Mouse (Mus musculus) liver, embryonic 14.5 days (tissue): ENCODE measurements around the gene Bnip3. TPM values are rescaled to one million over a fixed set of nuclear protein-coding genes. Genes with fewer than 3 reads are reported as not detected.

Source experiments
- ATAC-seq: fragments of 200-750 bp; cut with Nextera tagmentation; 2 replicates; pipeline ENCODE4 v1.8.0; 2017; ENCODE audit warnings: moderate number of reproducible peaks, mild to moderate bottlenecking, moderate library complexity; ENCODE audit not compliant: insufficient read depth
- DNase-seq, 3 experiments: peaks; one replicate each; pipeline ENCODE4 v3.0.0-alpha.2; 2012 to 2013; ENCODE audit warnings: low read depth in 3 of 3, low spot score in 3 of 3
- H3K27ac ChIP-seq: fragments of 300-500 bp; sonication (generic); 2 replicates; pipeline ENCODE4 v1.5.1; 2014; ENCODE audit warnings: moderate library complexity, mild to moderate bottlenecking, control low read depth, inconsistent platforms
- H3K27me3 ChIP-seq: fragments of 300-500 bp; sonication (generic); 2 replicates; pipeline ENCODE4 v1.6.1; 2014; ENCODE audit warnings: mild to moderate bottlenecking, low read length, moderate library complexity; ENCODE audit not compliant: control insufficient read depth, insufficient read depth
- H3K36me3 ChIP-seq: fragments of 300-500 bp; sonication (generic); replicated peaks from 2 replicates; pipeline ENCODE4 v1.6.1; 2014; ENCODE audit warnings: low read depth; ENCODE audit not compliant: control insufficient read depth, insufficient read depth
- H3K4me1 ChIP-seq, 2 experiments: fragments of 200-500 bp in 1 of 2; fragments of 300-500 bp in 1 of 2; sonication (generic) in 1 of 2; replicated peaks; 2 replicates each; pipeline ENCODE4 v1.6.1; 2012 to 2014; ENCODE audit warnings: antibody characterized with exemption in 1 of 2, inconsistent platforms in 1 of 2, low read length in 1 of 2; ENCODE audit not compliant: control insufficient read depth in 2 of 2, insufficient read depth in 2 of 2
- H3K4me2 ChIP-seq: fragments of 300-500 bp; sonication (generic); 2 replicates; pipeline ENCODE4 v1.6.1; 2014; ENCODE audit warnings: low read depth, mild to moderate bottlenecking, control low read depth, moderate library complexity
- H3K4me3 ChIP-seq, 2 experiments: fragments of 200-500 bp in 1 of 2; fragments of 300-500 bp in 1 of 2; sonication (generic) in 1 of 2; 2 replicates each; pipeline ENCODE4 v1.5.1; 2012 to 2014; ENCODE audit warnings: low read depth in 2 of 2, low read length in 2 of 2, mild to moderate bottlenecking in 2 of 2, control low read depth in 1 of 2, inconsistent platforms in 1 of 2, moderate library complexity in 1 of 2; ENCODE audit not compliant: insufficient read depth in 1 of 2
- H3K9ac ChIP-seq: fragments of 300-500 bp; sonication (generic); replicated peaks from 2 replicates; pipeline ENCODE4 v1.6.1; 2014; ENCODE audit warnings: mild to moderate bottlenecking, control low read depth, moderate library complexity
- H3K9me3 ChIP-seq: fragments of 300-500 bp; sonication (generic); 2 replicates; pipeline ENCODE4 v1.6.1; 2016; ENCODE audit warnings: low read length, mixed read lengths; ENCODE audit not compliant: control insufficient read depth
- CTCF ChIP-seq: IDR thresholded peaks from 2 replicates; pipeline ENCODE4 v1.5.1; 2016; ENCODE audit warnings: antibody characterized with exemption, low read depth, control low read depth
- EP300 ChIP-seq: IDR thresholded peaks from 2 replicates; pipeline ENCODE4 v1.6.1; 2016; ENCODE audit warnings: antibody characterized with exemption, low read depth
- WGBS: fragments of 180-500 bp; shearing (Covaris S2); extraction: QIAGEN DNeasy Blood & Tissue Kit; methylation state at CpG from one replicate; pipeline ENCODE4 v1.1.7; 2014; ENCODE audit not compliant: insufficient replicate concordance; 5-methylcytosine and 5-hydroxymethylcytosine counted together
- polyA plus RNA-seq, 2 experiments: library from polyadenylated mRNA; depleted of rRNA in 1 of 2; stranded (reverse) in 1 of 2; unstranded in 1 of 2; fragments of >200 nt; fragmentation: Nextera tagmentation in 1 of 2; extraction: Ambion mirVana in 1 of 2; gene quantifications; 2 replicates each; pipeline versions ENCODE4 v1.2.1 to v1.2.3; 2012 to 2014

Bnip3 gene
- polyA plus RNA-seq, 2 experiments: 18.7 to 77.1 TPM

- no peak for DNase-seq
- TF ChIP-seq CTCF (no peak), EP300 (no peak)
- H3K27me3 ChIP-seq: peaks cover 19% of the 10 kb centered on the region
- no peaks in the 10 kb centered on the region for H3K36me3 ChIP-seq
- no peak for ATAC-seq
- WGBS: 41% methylated on average over 3 of the region's 3 CpGs
- H3K9me3 ChIP-seq: no peaks in the 10 kb centered on the region
- H3K4me1 ChIP-seq: no peaks in the 10 kb centered on the region
- H3K27ac ChIP-seq: no peak overlapping the region
- H3K4me2 ChIP-seq: no peak overlapping the region
- no peak overlapping the region for H3K9ac ChIP-seq
- H3K4me3 ChIP-seq: no peak overlapping the region
These were observed 36.3 kb upstream of the Bnip3 start for GRCm38 (mm10) chr7:138945668-138946067.

- no peak for DNase-seq
- whole genome bisulfite sequencing: 67% methylated on average over 1 of the region's 1 CpGs
- Histone ChIP-seq H3K27me3 (peaks cover 33% of the 10 kb centered on the region), H3K4me2 (no peak overlapping the region), H3K4me1 (no peaks in the 10 kb centered on the region), H3K36me3 (no peaks in the 10 kb centered on the region), H3K4me3 (no peak overlapping the region), H3K9me3 (no peaks in the 10 kb centered on the region), H3K9ac (no peak overlapping the region), H3K27ac (no peak overlapping the region)
- no peak for TF ChIP-seq EP300
- no peak for TF ChIP-seq CTCF
- ATAC-seq: no peak
These were observed 33.0 kb upstream of the Bnip3 start for GRCm38 (mm10) chr7:138942301-138942700.

GRCm38 (mm10) chr7:138941571-138941970 is 32.3 kb upstream of the Bnip3 start:
- no peaks in the 10 kb centered on the region for H3K36me3 ChIP-seq
- H3K4me1 ChIP-seq: no peaks in the 10 kb centered on the region
- H3K9me3 ChIP-seq: no peaks in the 10 kb centered on the region
- no peak overlapping the region for H3K27ac ChIP-seq
- H3K4me2 ChIP-seq: no peak overlapping the region
- DNase-seq: no peak
- ATAC-seq: no peak
- peaks cover 33% of the 10 kb centered on the region for H3K27me3 ChIP-seq
- 24% methylated on average over 5 of the region's 5 CpGs for WGBS
- TF ChIP-seq EP300 (no peak), CTCF (no peak)
- H3K4me3 ChIP-seq: no peak overlapping the region
- H3K9ac ChIP-seq: no peak overlapping the region

- H3K9ac ChIP-seq: no peak within 1 kb of the TSS
- H3K27me3 ChIP-seq: peaks cover 33% of the 10 kb centered on the region
- TF ChIP-seq EP300 (no peak), CTCF (no peak)
- H3K9me3 ChIP-seq: no peaks in the 10 kb centered on the region
- no peak within 1 kb of the TSS; a peak in 1 of 4 replicates for H3K4me3 ChIP-seq
- no peak for ATAC-seq
- no peaks in the 10 kb centered on the region for H3K36me3 ChIP-seq
- no peak for DNase-seq
- H3K27ac ChIP-seq: no peak within 1 kb of the TSS
- H3K4me2 ChIP-seq: peak within 1 kb of the TSS; percentile 11
- WGBS: 2% methylated on average over 78 of the region's 78 CpGs
- H3K4me1 ChIP-seq: no peaks in the 10 kb centered on the region
These were observed 31.5 kb upstream of the Bnip3 start, which contains the start of gene Jakmip3 for GRCm38 (mm10) chr7:138940612-138941461. Gene Jakmip3 (plus strand): TSS chr7:138940730.

GRCm38 (mm10) chr7:138940256-138940611 is 30.9 kb upstream of the Bnip3 start:
- Histone ChIP-seq H3K27ac (no peak overlapping the region), H3K9me3 (no peaks in the 10 kb centered on the region), H3K36me3 (no peaks in the 10 kb centered on the region), H3K27me3 (peaks cover 33% of the 10 kb centered on the region), H3K4me1 (no peaks in the 10 kb centered on the region), H3K9ac (no peak overlapping the region), H3K4me3 (no peak overlapping the region; a peak in 1 of 4 replicates), H3K4me2 (peak overlapping the region; percentile 11)
- 2% methylated on average over 17 of the region's 17 CpGs for whole genome bisulfite sequencing
- DNase-seq: no peak
- no peak for ATAC-seq
- TF ChIP-seq CTCF (no peak), EP300 (no peak)
